Mouse (Mus musculus): ENCODE data around the gene Mpig6b. TPM values are rescaled to one million over a fixed set of nuclear protein-coding genes. Genes with fewer than 3 reads are reported as not detected.
A peak's percentile ranks its signal among the peaks of the same experiment; 100 is the strongest.

Gene Mpig6b
- polyA plus RNA-seq (2015; fragmentation: Nextera tagmentation; extraction: Ambion mirVana) = 1.0 and 1.4 TPM in 2 replicates

- H3K27ac ChIP-seq = 0 out of 2 replicates have a peak within 1 kb of the TSS, but pooled peaks have one; percentile 24
Measured at GRCm38 (mm10) chr17:35066084-35066483, at the start of gene Mpig6b. Mpig6b (minus strand) TSS chr17:35066184.

GRCm38 (mm10) chr17:35115046-35116019 is 49.3 kb upstream of the Mpig6b start, which contains the start of gene Ly6g5b:
Ly6g5b (minus strand) TSS chr17:35115428.
- no peak for ATAC-seq (ENCODE audit: insufficient number of reproducible peaks, low FRiP score, low TSS enrichment, low read depth)
- no peak within 1 kb of the TSS for H3K4me2 ChIP-seq
- H3K9ac ChIP-seq = no peak within 1 kb of the TSS
- 83% methylated on average over 8 of the region's 8 CpGs for WGBS
- H3K36me3 ChIP-seq = peaks cover 55% of the 10 kb centered on the region
- H3K27me3 ChIP-seq = no peaks in the 10 kb centered on the region
- H3K27ac ChIP-seq = no peak within 1 kb of the TSS
- no peaks in the 10 kb centered on the region for H3K9me3 ChIP-seq
- peaks cover 8% of the 10 kb centered on the region for H3K4me1 ChIP-seq
- H3K4me3 ChIP-seq = no peak within 1 kb of the TSS

More at GRCm38 (mm10) chr17:35066084-35066483, at the start of gene Mpig6b:
- no peaks in the 10 kb centered on the region for H3K9me3 ChIP-seq
- peaks cover 52% of the 10 kb centered on the region for H3K27me3 ChIP-seq
- peaks cover 17% of the 10 kb centered on the region for H3K36me3 ChIP-seq
- 46% methylated on average over 10 of the region's 10 CpGs for WGBS
- peak within 1 kb of the TSS; percentile 42 for H3K4me2 ChIP-seq
- no peak for ATAC-seq (ENCODE audit: insufficient number of reproducible peaks, low FRiP score, low TSS enrichment, low read depth)
- no peak within 1 kb of the TSS for H3K9ac ChIP-seq
- H3K4me1 ChIP-seq = peaks cover 20% of the 10 kb centered on the region
- peak within 1 kb of the TSS; percentile 31 for H3K4me3 ChIP-seq

- H3K27ac ChIP-seq = no peak overlapping the region
- no peak overlapping the region for H3K9ac ChIP-seq
- H3K4me3 ChIP-seq = no peak overlapping the region
- peaks cover 29% of the 10 kb centered on the region for H3K36me3 ChIP-seq
- H3K4me2 ChIP-seq = no peak overlapping the region
- H3K27me3 ChIP-seq = no peaks in the 10 kb centered on the region
- 81% methylated on average over 9 of the region's 9 CpGs for WGBS
- no peaks in the 10 kb centered on the region for H3K9me3 ChIP-seq
- no peak for ATAC-seq (ENCODE audit: insufficient number of reproducible peaks, low FRiP score, low TSS enrichment, low read depth)
- H3K4me1 ChIP-seq = no peaks in the 10 kb centered on the region
Measured at GRCm38 (mm10) chr17:35111774-35112173, 45.8 kb upstream of the Mpig6b start.

GRCm38 (mm10) chr17:35108097-35108496 is 42.1 kb upstream of the Mpig6b start, which contains the start of gene Ly6g5c:
Ly6g5c (plus strand) TSS chr17:35108279.
- Histone ChIP-seq H3K27ac (no peak within 1 kb of the TSS), H3K9me3 (no peaks in the 10 kb centered on the region), H3K4me1 (peaks cover 7% of the 10 kb centered on the region; the same call in 1 of the 2 replicates), H3K4me2 (no peak within 1 kb of the TSS), H3K27me3 (no peaks in the 10 kb centered on the region), H3K9ac (no peak within 1 kb of the TSS), H3K4me3 (no peak within 1 kb of the TSS), H3K36me3 (peaks cover 13% of the 10 kb centered on the region)
- WGBS = 81% methylated on average over 6 of the region's 6 CpGs
- ATAC-seq (ENCODE audit: insufficient number of reproducible peaks, low FRiP score, low TSS enrichment, low read depth) = no peak

- H3K9ac ChIP-seq = no peak overlapping the region
- H3K36me3 ChIP-seq = peaks cover 28% of the 10 kb centered on the region
- no peaks in the 10 kb centered on the region for H3K9me3 ChIP-seq
- H3K4me1 ChIP-seq = peaks cover 7% of the 10 kb centered on the region; the same call in 1 of the 2 replicates
- H3K4me2 ChIP-seq = no peak overlapping the region
- H3K27me3 ChIP-seq = no peaks in the 10 kb centered on the region
- WGBS = 60% methylated on average over 3 of the region's 3 CpGs
- ATAC-seq (ENCODE audit: insufficient number of reproducible peaks, low FRiP score, low TSS enrichment, low read depth) = no peak
- no peak overlapping the region for H3K4me3 ChIP-seq
- H3K27ac ChIP-seq = no peak overlapping the region
Measured at GRCm38 (mm10) chr17:35106522-35106921, 40.5 kb upstream of the Mpig6b start.

- Histone ChIP-seq H3K9ac (no peak overlapping the region), H3K36me3 (peaks cover 35% of the 10 kb centered on the region), H3K27ac (no peak overlapping the region; the same call in 1 of the 2 replicates), H3K27me3 (no peaks in the 10 kb centered on the region), H3K4me3 (no peak overlapping the region), H3K4me1 (peaks cover 7% of the 10 kb centered on the region; the same call in 1 of the 2 replicates), H3K4me2 (no peak overlapping the region), H3K9me3 (no peaks in the 10 kb centered on the region)
- no peak for ATAC-seq (ENCODE audit: insufficient number of reproducible peaks, low FRiP score, low TSS enrichment, low read depth)
- WGBS = 22% methylated on average over 13 of the region's 13 CpGs
Measured at GRCm38 (mm10) chr17:35105740-35106389, 39.9 kb upstream of the Mpig6b start.

- Histone ChIP-seq H3K4me1 (peaks cover 7% of the 10 kb centered on the region; the same call in 1 of the 2 replicates), H3K27ac (no peak overlapping the region), H3K27me3 (no peaks in the 10 kb centered on the region), H3K4me2 (no peak overlapping the region), H3K9ac (no peak overlapping the region), H3K4me3 (no peak overlapping the region), H3K9me3 (no peaks in the 10 kb centered on the region), H3K36me3 (peaks cover 46% of the 10 kb centered on the region)
- ATAC-seq (ENCODE audit: insufficient number of reproducible peaks, low FRiP score, low TSS enrichment, low read depth) = no peak
- WGBS = 87% methylated on average over 6 of the region's 6 CpGs
Measured at GRCm38 (mm10) chr17:35104754-35105153, 38.8 kb upstream of the Mpig6b start.

GRCm38 (mm10) chr17:35104079-35104478 is 38.1 kb upstream of the Mpig6b start:
- H3K27ac ChIP-seq = no peak overlapping the region
- H3K9me3 ChIP-seq = no peaks in the 10 kb centered on the region
- 87% methylated on average over 7 of the region's 7 CpGs for WGBS
- H3K27me3 ChIP-seq = no peaks in the 10 kb centered on the region
- peaks cover 7% of the 10 kb centered on the region; the same call in 1 of the 2 replicates for H3K4me1 ChIP-seq
- no peak overlapping the region for H3K4me2 ChIP-seq
- no peak overlapping the region for H3K4me3 ChIP-seq
- H3K36me3 ChIP-seq = peaks cover 53% of the 10 kb centered on the region
- H3K9ac ChIP-seq = no peak overlapping the region
- no peak for ATAC-seq (ENCODE audit: insufficient number of reproducible peaks, low FRiP score, low TSS enrichment, low read depth)

- no peaks in the 10 kb centered on the region for H3K9me3 ChIP-seq
- H3K27ac ChIP-seq = no peak overlapping the region
- no peak overlapping the region for H3K9ac ChIP-seq
- no peaks in the 10 kb centered on the region for H3K27me3 ChIP-seq
- WGBS = 75% methylated on average over 6 of the region's 6 CpGs
- H3K36me3 ChIP-seq = peaks cover 61% of the 10 kb centered on the region
- no peak for ATAC-seq (ENCODE audit: insufficient number of reproducible peaks, low FRiP score, low TSS enrichment, low read depth)
- H3K4me3 ChIP-seq = no peak overlapping the region
- no peak overlapping the region for H3K4me2 ChIP-seq
- H3K4me1 ChIP-seq = peaks cover 7% of the 10 kb centered on the region; the same call in 1 of the 2 replicates
Measured at GRCm38 (mm10) chr17:35103221-35103690, 37.3 kb upstream of the Mpig6b start.

GRCm38 (mm10) chr17:35102299-35102698 is 36.3 kb upstream of the Mpig6b start:
- no peak overlapping the region for H3K27ac ChIP-seq

GRCm38 (mm10) chr17:35101161-35101560 is 35.2 kb upstream of the Mpig6b start:
- Histone ChIP-seq H3K4me3 (no peak overlapping the region), H3K36me3 (peaks cover 82% of the 10 kb centered on the region), H3K27ac (no peak overlapping the region), H3K4me2 (no peak overlapping the region), H3K9me3 (no peaks in the 10 kb centered on the region), H3K27me3 (no peaks in the 10 kb centered on the region), H3K4me1 (peaks cover 7% of the 10 kb centered on the region; the same call in 1 of the 2 replicates), H3K9ac (no peak overlapping the region)
- no peak for ATAC-seq (ENCODE audit: insufficient number of reproducible peaks, low FRiP score, low TSS enrichment, low read depth)
- WGBS = 84% methylated on average over 11 of the region's 11 CpGs

More at GRCm38 (mm10) chr17:35102299-35102698, 36.3 kb upstream of the Mpig6b start:
- H3K4me3 ChIP-seq = no peak overlapping the region
- peaks cover 7% of the 10 kb centered on the region; the same call in 1 of the 2 replicates for H3K4me1 ChIP-seq
- H3K27me3 ChIP-seq = no peaks in the 10 kb centered on the region
- ATAC-seq (ENCODE audit: insufficient number of reproducible peaks, low FRiP score, low TSS enrichment, low read depth) = no peak
- no peaks in the 10 kb centered on the region for H3K9me3 ChIP-seq
- H3K9ac ChIP-seq = no peak overlapping the region
- WGBS = 67% methylated on average over 8 of the region's 8 CpGs
- no peak overlapping the region for H3K4me2 ChIP-seq
- peaks cover 71% of the 10 kb centered on the region for H3K36me3 ChIP-seq
